Mouse (Mus musculus) neutrophil, adult 5-6 weeks (primary cell): ENCODE results near the gene Sh3bp4. TPM values are rescaled to one million over a fixed set of nuclear protein-coding genes. Genes with fewer than 3 reads are reported as not detected.

Source experiments
- ATAC-seq: fragments of 151-379, 151-347 bp; 2 replicates; pipeline ENCODE4 v1.8.0; 2017; ENCODE audit warnings: mild to moderate bottlenecking, moderate TSS enrichment; ENCODE audit not compliant: insufficient number of reproducible peaks, poor library complexity, low FRiP score, severe bottlenecking; ENCODE audit errors: extremely low read depth
- total RNA-seq: library from RNA; stranded (forward); fragments of 200-1000 nt; gene quantifications from 2 replicates; pipeline ENCODE4 v1.2.3, GENCODE M21; 2017

Sh3bp4 gene
- total RNA-seq, 1 experiment from 2014 or later, result not detected

DNA sequence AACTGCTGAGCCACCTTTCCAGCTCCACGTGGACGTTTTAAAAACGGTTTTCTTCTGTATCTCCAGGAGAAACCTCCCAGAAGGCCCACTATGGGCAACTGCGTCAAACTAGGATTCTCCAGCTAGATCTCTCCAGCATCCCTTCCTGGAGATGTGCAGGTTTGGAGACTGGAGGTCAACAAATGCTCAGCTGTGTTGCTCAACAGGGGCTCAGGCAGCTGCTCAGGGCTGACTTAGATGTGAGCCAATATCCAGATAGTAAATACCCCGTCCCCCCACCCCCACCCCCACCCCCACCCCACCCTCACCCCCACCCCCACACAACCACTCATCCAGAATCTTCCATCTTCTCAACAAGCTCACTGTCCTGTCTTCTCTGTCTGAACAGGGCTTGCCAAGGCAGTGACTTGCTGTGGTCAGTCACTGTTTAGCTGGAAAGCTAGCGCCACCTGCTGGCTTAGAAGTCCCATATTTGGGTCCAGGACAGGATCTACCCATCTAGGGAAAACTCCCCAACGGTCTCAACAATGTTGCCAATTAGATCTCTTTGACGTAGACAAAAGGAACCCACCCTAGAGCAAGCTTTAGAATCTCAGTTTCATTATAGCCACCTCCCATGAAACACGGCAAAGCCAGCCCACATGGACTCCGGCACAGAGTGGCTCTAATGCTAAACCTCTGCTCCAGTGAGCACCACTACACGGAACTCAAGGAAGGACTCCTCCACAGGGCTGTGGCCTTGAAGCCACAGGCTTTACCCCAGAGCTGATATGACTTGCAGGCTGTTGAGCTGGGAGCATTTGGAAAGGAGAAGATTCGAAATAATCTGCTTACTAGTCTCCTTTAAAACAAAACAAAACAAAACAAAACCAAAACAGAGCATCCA is 125.9 kb downstream of the Sh3bp4 start:
- ATAC-seq, result no peak
